Mouse (Mus musculus): ENCODE results near the gene Etnk1. TPM values are rescaled to one million over a fixed set of nuclear protein-coding genes. Genes with fewer than 3 reads are reported as not detected.
A peak's percentile ranks its signal among the peaks of the same experiment; 100 is the strongest.

The Etnk1 gene
- polyA plus RNA-seq, 1 experiment from 2014 or later: 24.7 TPM

- Histone ChIP-seq H3K36me3 (ENCODE audit: control insufficient read depth, insufficient read depth, low read length) (no peaks in the 10 kb centered on the region), H3K9ac (ENCODE audit: low read length) (no peak overlapping the region), H3K27me3 (replicated peaks; ENCODE audit: control insufficient read depth, insufficient read depth, low read length) (no peaks in the 10 kb centered on the region), H3K9me3 (ENCODE audit: control insufficient read depth, low read length) (no peaks in the 10 kb centered on the region), H3K4me2 (ENCODE audit: low read length) (no peak overlapping the region), H3K27ac (ENCODE audit: low read depth) (no peak overlapping the region), H3K4me3 (ENCODE audit: low read depth, low read length) (no peak overlapping the region), H3K4me1 (replicated peaks; ENCODE audit: control insufficient read depth, insufficient read depth, low read length) (peaks cover 21% of the 10 kb centered on the region)
- ATAC-seq (replicated peaks; ENCODE audit: low FRiP score, low TSS enrichment, low read depth): no peak
- no peak for DNase-seq (ENCODE audit: low spot score)
- WGBS: 87% methylated on average over 15 of the region's 15 CpGs
Measured at GRCm38 (mm10) chr6:143163956-143164905, 2.8 kb upstream of the Etnk1 start.

- no peak for DNase-seq (ENCODE audit: low spot score)
- 76% methylated on average over 8 of the region's 8 CpGs for WGBS
- Histone ChIP-seq H3K9ac (ENCODE audit: low read length) (no peak overlapping the region), H3K4me1 (replicated peaks; ENCODE audit: control insufficient read depth, insufficient read depth, low read length) (peaks cover 24% of the 10 kb centered on the region), H3K4me3 (ENCODE audit: low read depth, low read length) (no peak overlapping the region), H3K9me3 (ENCODE audit: control insufficient read depth, low read length) (no peaks in the 10 kb centered on the region), H3K4me2 (ENCODE audit: low read length) (no peak overlapping the region), H3K27ac (ENCODE audit: low read depth) (no peak overlapping the region), H3K27me3 (replicated peaks; ENCODE audit: control insufficient read depth, insufficient read depth, low read length) (no peaks in the 10 kb centered on the region), H3K36me3 (ENCODE audit: control insufficient read depth, insufficient read depth, low read length) (no peaks in the 10 kb centered on the region)
- no peak for ATAC-seq (replicated peaks; ENCODE audit: low FRiP score, low TSS enrichment, low read depth)
Measured at GRCm38 (mm10) chr6:143164906-143165255, 2.1 kb upstream of the Etnk1 start.

GRCm38 (mm10) chr6:143165404-143166257 is 1.4 kb upstream of the Etnk1 start:
- ATAC-seq (replicated peaks; ENCODE audit: low FRiP score, low TSS enrichment, low read depth) (no peak), DNase-seq (ENCODE audit: low spot score) (no peak)
- Histone ChIP-seq H3K27me3 (replicated peaks; ENCODE audit: control insufficient read depth, insufficient read depth, low read length) (no peaks in the 10 kb centered on the region), H3K9me3 (ENCODE audit: control insufficient read depth, low read length) (no peaks in the 10 kb centered on the region), H3K4me2 (ENCODE audit: low read length) (peak overlapping the region; percentile 82), H3K4me1 (replicated peaks; ENCODE audit: control insufficient read depth, insufficient read depth, low read length) (peaks cover 27% of the 10 kb centered on the region), H3K4me3 (ENCODE audit: low read depth, low read length) (peak overlapping the region; percentile 69; the same call in 1 of the 2 replicates), H3K27ac (ENCODE audit: low read depth) (no peak overlapping the region), H3K9ac (ENCODE audit: low read length) (no peak overlapping the region), H3K36me3 (ENCODE audit: control insufficient read depth, insufficient read depth, low read length) (peaks cover under 1% of the 10 kb centered on the region; the same call in 1 of the 2 replicates)
- WGBS: 65% methylated on average over 15 of the region's 15 CpGs

GRCm38 (mm10) chr6:143167409-143167919 is 443 bp downstream of the Etnk1 start:
- H3K4me3 ChIP-seq (ENCODE audit: low read depth, low read length): peak overlapping the region; percentile 69
- peak overlapping the region; percentile 90 for H3K27ac ChIP-seq (ENCODE audit: low read depth)
- ATAC-seq (replicated peaks; ENCODE audit: low FRiP score, low TSS enrichment, low read depth) (peak; percentile 70), DNase-seq (ENCODE audit: low spot score) (no peak)
- H3K4me1 ChIP-seq (replicated peaks; ENCODE audit: control insufficient read depth, insufficient read depth, low read length): peaks cover 30% of the 10 kb centered on the region
- no peaks in the 10 kb centered on the region for H3K27me3 ChIP-seq (replicated peaks; ENCODE audit: control insufficient read depth, insufficient read depth, low read length)
- H3K36me3 ChIP-seq (ENCODE audit: control insufficient read depth, insufficient read depth, low read length): peaks cover 18% of the 10 kb centered on the region
- H3K4me2 ChIP-seq (ENCODE audit: low read length): peak overlapping the region; percentile 82
- no peaks in the 10 kb centered on the region for H3K9me3 ChIP-seq (ENCODE audit: control insufficient read depth, low read length)
- under 1% methylated on average over 60 of the region's 60 CpGs for WGBS
- peak overlapping the region; percentile 79 for H3K9ac ChIP-seq (ENCODE audit: low read length)

- Histone ChIP-seq H3K27me3 (replicated peaks; ENCODE audit: control insufficient read depth, insufficient read depth, low read length) (no peaks in the 10 kb centered on the region), H3K27ac (ENCODE audit: low read depth) (peak overlapping the region; percentile 90; the same call in 1 of the 2 replicates), H3K4me1 (replicated peaks; ENCODE audit: control insufficient read depth, insufficient read depth, low read length) (peaks cover 30% of the 10 kb centered on the region), H3K36me3 (ENCODE audit: control insufficient read depth, insufficient read depth, low read length) (peaks cover 24% of the 10 kb centered on the region), H3K4me3 (ENCODE audit: low read depth, low read length) (peak overlapping the region; percentile 69), H3K9ac (ENCODE audit: low read length) (peak overlapping the region; percentile 79), H3K9me3 (ENCODE audit: control insufficient read depth, low read length) (no peaks in the 10 kb centered on the region), H3K4me2 (ENCODE audit: low read length) (peak overlapping the region; percentile 82)
- DNase-seq (ENCODE audit: low spot score) (no peak), ATAC-seq (replicated peaks; ENCODE audit: low FRiP score, low TSS enrichment, low read depth) (no peak)
- 37% methylated on average over 6 of the region's 6 CpGs for WGBS
Measured at GRCm38 (mm10) chr6:143167981-143168674, 1.1 kb downstream of the Etnk1 start.

GRCm38 (mm10) chr6:143169385-143169784 is 2.4 kb downstream of the Etnk1 start:
- no peak overlapping the region for H3K9ac ChIP-seq (ENCODE audit: low read length)
- H3K36me3 ChIP-seq (ENCODE audit: control insufficient read depth, insufficient read depth, low read length): peaks cover 29% of the 10 kb centered on the region
- no peak overlapping the region for H3K27ac ChIP-seq (ENCODE audit: low read depth)
- H3K4me2 ChIP-seq (ENCODE audit: low read length): peak overlapping the region; percentile 82; the same call in 1 of the 2 replicates
- 81% methylated on average over 4 of the region's 4 CpGs for WGBS
- no peaks in the 10 kb centered on the region for H3K27me3 ChIP-seq (replicated peaks; ENCODE audit: control insufficient read depth, insufficient read depth, low read length)
- H3K9me3 ChIP-seq (ENCODE audit: control insufficient read depth, low read length): no peaks in the 10 kb centered on the region
- DNase-seq (ENCODE audit: low spot score) (no peak), ATAC-seq (replicated peaks; ENCODE audit: low FRiP score, low TSS enrichment, low read depth) (no peak)
- H3K4me1 ChIP-seq (replicated peaks; ENCODE audit: control insufficient read depth, insufficient read depth, low read length): peaks cover 30% of the 10 kb centered on the region
- no peak overlapping the region for H3K4me3 ChIP-seq (ENCODE audit: low read depth, low read length)

- H3K4me1 ChIP-seq (replicated peaks; ENCODE audit: control insufficient read depth, insufficient read depth, low read length): peaks cover 35% of the 10 kb centered on the region
- no peak overlapping the region for H3K4me3 ChIP-seq (ENCODE audit: low read depth, low read length)
- ATAC-seq (replicated peaks; ENCODE audit: low FRiP score, low TSS enrichment, low read depth) (no peak), DNase-seq (ENCODE audit: low spot score) (no peak)
- no peaks in the 10 kb centered on the region for H3K9me3 ChIP-seq (ENCODE audit: control insufficient read depth, low read length)
- no peak overlapping the region for H3K9ac ChIP-seq (ENCODE audit: low read length)
- 87% methylated on average over 4 of the region's 4 CpGs for WGBS
- no peak overlapping the region for H3K27ac ChIP-seq (ENCODE audit: low read depth)
- H3K4me2 ChIP-seq (ENCODE audit: low read length): no peak overlapping the region
- peaks cover 29% of the 10 kb centered on the region for H3K36me3 ChIP-seq (ENCODE audit: control insufficient read depth, insufficient read depth, low read length)
- H3K27me3 ChIP-seq (replicated peaks; ENCODE audit: control insufficient read depth, insufficient read depth, low read length): no peaks in the 10 kb centered on the region
Measured at GRCm38 (mm10) chr6:143170166-143170960, 3.3 kb downstream of the Etnk1 start.
